In genomic region chr9:4309351-4310085, GRCm38 (mm10) we compare ENCODE assay signal across 8 mouse cellular contexts. TPM values are rescaled to one million over a fixed set of nuclear protein-coding genes. Genes with fewer than 3 reads are reported as not detected.
DNase-seq lines count a peak whose midpoint lies in the region; ATAC-seq lines count a peak whose summit lies in the region.

Gene Aasdhppt (minus strand): TSS chr9:4309471.
Gene Kbtbd3 (plus strand): TSS chr9:4309833.

- no peaks in the 10 kb centered on the region for H3K9me3 ChIP-seq in heart, embryonic 14.5 days (ENCODE audit: control insufficient read depth, low read length)
- no peaks in the 10 kb centered on the region for H3K9me3 ChIP-seq in liver, embryonic 13.5 days (replicated peaks)
- H3K9me3 ChIP-seq in stomach, embryonic 16.5 days (replicated peaks; ENCODE audit: control insufficient read depth, low read length): no peaks in the 10 kb centered on the region

- H3K36me3 ChIP-seq in heart, embryonic 14.5 days (ENCODE audit: control insufficient read depth, insufficient read depth, low read length): peaks cover 8% of the 10 kb centered on the region
- 0 out of 2 replicates have a peak, but pooled peaks cover 3% of the 10 kb centered on the region for H3K36me3 ChIP-seq in liver, embryonic 13.5 days
- H3K36me3 ChIP-seq in stomach, embryonic 16.5 days (ENCODE audit: control insufficient read depth, insufficient read depth, low read length): no peaks in the 10 kb centered on the region

- peaks cover 0 to 21% of the 10 kb centered on the region in 2 experiments; a peak in 2 of 4 replicates for H3K4me1 ChIP-seq in heart, embryonic 14.5 days (ENCODE audit: control insufficient read depth in 2 of 2, insufficient read depth in 2 of 2, low read length in 2 of 2)
- H3K4me1 ChIP-seq in liver, embryonic 13.5 days (replicated peaks): peaks cover 29% of the 10 kb centered on the region
- peaks cover 14% of the 10 kb centered on the region; the same call in 1 of the 2 replicates for H3K4me1 ChIP-seq in stomach, embryonic 16.5 days (ENCODE audit: control insufficient read depth, insufficient read depth, low read length)

- peak; percentile 98 for DNase-seq in c-Kit-negative CD71-positive TER-119-positive erythroid progenitor cells, embryonic 14.5 days (ENCODE audit: low read depth, low spot score)
- DNase-seq in fibroblast of lung, adult 2 months (ENCODE audit: low read depth): peak; percentile 100
- DNase-seq in kidney, postnatal 14 days: peak; percentile 99
- DNase-seq in liver, embryonic 13.5 days: peak; percentile 98
- peak; percentile 97 for DNase-seq in neural tube, embryonic 10.5 days (ENCODE audit: extremely low spot score, low spot score)

- under 1% methylated on average over 53 of the region's 53 CpGs for WGBS in heart, embryonic 14.5 days
- WGBS in liver, embryonic 13.5 days (ENCODE audit: insufficient replicate concordance): under 1% methylated on average over 53 of the region's 53 CpGs
- WGBS in stomach, embryonic 16.5 days: under 1% methylated on average over 53 of the region's 53 CpGs

- H3K4me3 ChIP-seq in heart, embryonic 14.5 days (ENCODE audit: control insufficient read depth in 1 of 2, insufficient read depth in 1 of 2, low read depth in 1 of 2, low read length in 2 of 2): peak within 1 kb of the TSS; percentile 70 to 75
- H3K4me3 ChIP-seq in liver, embryonic 13.5 days (replicated peaks): peak within 1 kb of the TSS; percentile 82
- peak within 1 kb of the TSS; percentile 83 for H3K4me3 ChIP-seq in stomach, embryonic 16.5 days (replicated peaks; ENCODE audit: low read length)

- peak within 1 kb of the TSS; percentile 88 for H3K9ac ChIP-seq in heart, embryonic 14.5 days (ENCODE audit: low read length)
- H3K9ac ChIP-seq in liver, embryonic 13.5 days: peak within 1 kb of the TSS; percentile 85
- H3K9ac ChIP-seq in stomach, embryonic 16.5 days (ENCODE audit: low read length): peak within 1 kb of the TSS; percentile 91

- H3K27ac ChIP-seq in heart, embryonic 14.5 days (replicated peaks in 1 of 2; ENCODE audit: control insufficient read depth in 1 of 2, insufficient read depth in 1 of 2, low read depth in 2 of 2, low read length in 2 of 2): peak within 1 kb of the TSS; percentile 87 to 92
- peak within 1 kb of the TSS; percentile 92 for H3K27ac ChIP-seq in liver, embryonic 13.5 days
- H3K27ac ChIP-seq in stomach, embryonic 16.5 days (ENCODE audit: low read length): peak within 1 kb of the TSS; percentile 91

- H3K4me2 ChIP-seq in heart, embryonic 14.5 days (ENCODE audit: low read length): peak within 1 kb of the TSS; percentile 84
- peak within 1 kb of the TSS; percentile 89 for H3K4me2 ChIP-seq in liver, embryonic 13.5 days
- peak within 1 kb of the TSS; percentile 79 for H3K4me2 ChIP-seq in stomach, embryonic 16.5 days (ENCODE audit: low read depth, low read length)

- peak; percentile 86 for ATAC-seq in CD4-positive, CD25-positive, alpha-beta regulatory T cell, adult 4 months
- peak; percentile 99 for ATAC-seq in heart, embryonic 14.5 days (ENCODE audit: insufficient number of reproducible peaks, insufficient read depth, low FRiP score, low read depth)
- ATAC-seq in liver, embryonic 13.5 days (ENCODE audit: low read depth): peak; percentile 95
- peak; percentile 98 for ATAC-seq in stomach, embryonic 16.5 days (ENCODE audit: insufficient read depth, low FRiP score)

- no peaks in the 10 kb centered on the region for H3K27me3 ChIP-seq in heart, embryonic 14.5 days (ENCODE audit: control insufficient read depth, insufficient read depth, low read length)
- no peaks in the 10 kb centered on the region for H3K27me3 ChIP-seq in liver, embryonic 13.5 days
- no peaks in the 10 kb centered on the region for H3K27me3 ChIP-seq in stomach, embryonic 16.5 days (ENCODE audit: control insufficient read depth, insufficient read depth, low read length)

RNA-seq across cellular contexts. Expression of gene Aasdhppt, which starts in this region (rescaled TPM):
- 10 to 100 TPM; 29.3 to 32.5 TPM for polyA plus RNA-seq in CD4-positive, CD25-positive, alpha-beta regulatory T cell, adult 4 months (2017; shearing (Covaris generic))
- 25.4 and 26.1 TPM in 2 replicates for polyA plus RNA-seq in heart, embryonic 14.5 days (2014; fragmentation: Nextera tagmentation; extraction: Ambion mirVana)
- 23.0 and 30.1 TPM in 2 replicates for polyA plus RNA-seq in liver, embryonic 13.5 days (2015; fragmentation: Nextera tagmentation; extraction: Ambion mirVana)
- polyA plus RNA-seq in stomach, embryonic 16.5 days (2015; fragmentation: Nextera tagmentation; extraction: Ambion mirVana): 28.2 and 35.4 TPM in 2 replicates

RNA-seq across cellular contexts. Expression of gene Kbtbd3, which starts in this region (rescaled TPM):
- polyA plus RNA-seq in CD4-positive, CD25-positive, alpha-beta regulatory T cell, adult 4 months (2017; shearing (Covaris generic)): 10 to 100 TPM; 11.2 to 16.1 TPM
- polyA plus RNA-seq in heart, embryonic 14.5 days (2014; fragmentation: Nextera tagmentation; extraction: Ambion mirVana): 9.0 and 10.4 TPM in 2 replicates
- polyA plus RNA-seq in liver, embryonic 13.5 days (2015; fragmentation: Nextera tagmentation; extraction: Ambion mirVana): 3.0 and 3.7 TPM in 2 replicates
- 6.2 and 7.8 TPM in 2 replicates for polyA plus RNA-seq in stomach, embryonic 16.5 days (2015; fragmentation: Nextera tagmentation; extraction: Ambion mirVana)

Comparison
In these comparisons a context has a peak if more than half of its experiments do, and no peak if none do; other contexts are left out.
1. Peak in every context shown above with its lines: DNase-seq, ATAC-seq, H3K4me3 ChIP-seq and H3K27ac ChIP-seq.